Mouse (Mus musculus) ES-Bruce4 (cell line): ENCODE measurements around the gene AI413582.

Experiments
- CTCF ChIP-seq: IDR thresholded peaks from one replicate; pipeline ENCODE4 v1.8.1; 2011; ENCODE audit warnings: low read depth, low read length
- EP300 ChIP-seq: IDR thresholded peaks from 2 replicates; pipeline ENCODE4 v1.6.1; 2011; ENCODE audit warnings: low read depth, low read length; ENCODE audit not compliant: insufficient read depth
- POLR2A ChIP-seq: IDR thresholded peaks from one replicate; pipeline ENCODE4 v1.8.1; 2011; ENCODE audit warnings: low read length; ENCODE audit not compliant: insufficient read depth

GRCm38 (mm10) chr17:27556315-27557011 is 9.1 kb downstream of the AI413582 start, which contains the start of gene Hmga1:
- TF ChIP-seq POLR2A, result peak; percentile 95
- no peak for TF ChIP-seq CTCF
- 0 out of 2 replicates have a peak, but pooled peaks have one; percentile 6 for TF ChIP-seq EP300
